Mouse (Mus musculus): Measurements from ENCODE around the gene Ethe1.

Gene Ethe1

DNA sequence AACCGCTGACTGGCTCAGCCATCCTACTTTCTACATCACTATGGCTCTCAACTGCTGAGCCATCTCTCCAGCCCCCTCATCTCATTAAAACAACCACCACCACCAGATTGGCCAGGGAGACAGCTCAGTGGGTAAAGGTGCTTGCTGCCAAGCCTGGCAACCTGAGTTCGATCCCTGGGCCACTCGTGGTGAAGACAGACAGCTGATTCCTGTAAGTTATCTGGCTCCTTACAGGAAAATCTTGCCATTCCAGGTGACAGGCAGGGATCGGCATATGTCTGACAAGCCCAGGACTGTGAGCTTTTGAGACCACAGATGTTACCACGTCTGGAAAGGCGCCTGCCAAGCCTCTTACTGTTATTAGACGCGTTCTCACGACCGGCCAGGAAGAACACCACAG lies 9.5 kb upstream of the Ethe1 start:
- no peak for DNase-seq

DNA sequence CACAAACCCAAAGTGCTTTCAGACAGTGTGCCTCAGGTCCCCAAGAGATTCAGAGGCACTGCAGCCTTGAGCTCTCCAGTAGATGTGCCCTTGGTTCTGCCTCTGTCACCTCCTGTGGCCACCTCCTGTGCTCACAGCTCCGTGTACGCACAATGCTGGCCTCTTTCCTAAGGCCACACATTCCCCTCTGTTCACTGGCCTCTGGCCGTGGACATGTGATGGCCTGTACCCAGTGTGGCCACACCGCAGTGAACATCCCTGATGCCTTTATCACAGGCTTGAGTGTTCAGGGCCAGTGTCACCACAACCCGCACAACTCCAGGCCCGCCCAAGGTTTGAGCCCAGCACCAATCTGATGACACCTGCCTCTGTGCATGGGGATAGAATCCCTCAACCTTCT lies 2.5 kb upstream of the Ethe1 start:
- DNase-seq: no peak

DNA sequence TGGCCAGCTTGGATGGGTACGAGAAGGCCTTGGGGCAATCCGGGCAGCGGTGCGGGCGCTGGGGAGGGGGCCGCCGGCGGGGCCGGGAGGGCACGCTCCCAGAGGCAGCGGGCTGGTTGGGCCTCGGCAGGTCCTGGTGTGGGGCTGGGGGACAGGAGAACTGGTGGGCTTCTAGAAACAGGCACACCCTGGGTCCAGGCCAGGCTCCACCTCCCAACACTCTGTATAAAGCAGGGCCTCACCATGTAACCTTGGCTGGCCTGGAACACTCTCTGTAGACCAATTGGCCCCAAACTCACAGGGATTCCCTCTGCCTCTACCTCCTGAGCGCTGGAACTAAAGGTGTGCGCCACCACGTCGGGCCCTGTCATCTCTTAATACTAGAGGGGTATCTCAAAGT lies 1.3 kb upstream of the Ethe1 start:
- DNase-seq: no peak

DNA sequence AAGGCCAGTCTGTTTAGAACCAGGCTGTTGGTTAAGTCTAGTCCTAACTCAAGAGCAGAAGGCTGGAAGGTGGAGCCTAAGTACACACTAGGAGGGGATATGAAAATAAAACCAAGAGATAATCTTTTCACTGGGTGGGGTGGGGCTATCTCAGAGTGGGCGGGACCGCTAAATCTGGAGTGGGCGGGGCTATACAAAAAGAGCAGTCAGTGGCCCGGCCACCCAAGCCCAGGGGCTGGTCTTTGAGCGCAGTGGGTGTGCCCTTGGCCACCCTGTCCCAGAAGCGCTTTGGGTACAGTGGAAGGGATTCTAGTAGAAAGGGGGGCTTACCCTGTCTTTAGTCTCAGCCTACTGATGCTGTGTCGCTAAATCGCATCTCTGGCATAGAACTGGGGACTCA lies 515 bp upstream of the Ethe1 start:
- no peak for DNase-seq

DNA sequence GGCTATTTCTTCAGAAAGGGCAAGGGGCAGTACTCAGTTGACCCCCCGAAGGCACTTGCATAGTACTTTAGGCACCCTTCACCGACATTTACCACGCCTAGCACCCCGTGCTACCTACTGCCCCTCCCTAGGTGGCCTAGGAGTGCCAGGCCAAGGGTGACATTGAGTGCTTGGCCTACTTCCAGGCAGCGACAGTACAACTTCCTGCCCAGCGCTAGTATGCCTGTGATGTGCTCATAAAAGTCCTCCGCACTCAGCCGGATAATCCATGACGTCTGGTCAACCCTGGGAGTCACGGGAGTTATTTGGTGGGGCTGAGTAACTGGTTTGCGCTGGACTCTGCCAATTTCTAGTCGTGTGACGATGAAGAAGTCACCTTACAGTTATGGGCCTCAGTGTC lies 993 bp downstream of the Ethe1 start:
- DNase-seq: no peak

DNA sequence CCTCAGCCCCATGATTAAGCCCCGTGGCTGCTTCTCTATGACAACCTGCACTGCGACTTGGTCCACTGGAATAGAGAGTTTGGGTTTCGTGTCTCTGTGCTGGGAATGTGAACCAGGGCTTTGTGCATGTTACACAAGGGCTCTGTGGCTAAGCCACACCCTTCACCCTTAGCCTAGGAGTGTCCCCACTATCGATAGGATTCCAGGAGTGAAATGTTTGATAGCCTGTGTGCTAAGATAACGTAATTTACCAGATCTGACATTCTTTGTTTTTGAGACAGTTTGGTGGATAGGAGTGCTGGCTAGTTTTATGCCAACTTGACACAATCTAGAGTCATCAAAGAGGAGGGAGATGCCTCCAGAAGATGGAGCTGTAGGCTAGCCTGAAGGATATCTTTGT lies 4.4 kb downstream of the Ethe1 start:
- no peak for DNase-seq

DNA sequence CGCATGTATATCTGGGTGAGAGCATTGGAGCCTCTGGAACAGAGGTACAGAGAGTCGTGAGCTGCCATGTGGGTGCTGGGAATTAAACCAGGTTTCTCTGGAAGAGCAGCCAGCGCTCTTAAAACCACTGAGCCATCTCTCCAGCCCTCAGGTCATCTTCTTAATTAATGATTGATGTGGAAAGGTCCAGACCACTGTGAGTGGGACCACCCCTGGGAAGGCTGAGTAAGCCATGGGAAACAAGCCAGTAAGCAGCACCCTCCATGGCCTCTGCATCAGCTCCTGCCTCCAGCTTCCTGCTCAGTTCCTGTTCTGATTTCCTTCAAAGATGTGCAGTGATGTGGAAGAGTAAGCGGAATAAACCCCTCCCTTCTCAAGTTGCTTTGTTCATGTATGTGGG lies 4.8 kb downstream of the Ethe1 start:
- DNase-seq: no peak

DNA sequence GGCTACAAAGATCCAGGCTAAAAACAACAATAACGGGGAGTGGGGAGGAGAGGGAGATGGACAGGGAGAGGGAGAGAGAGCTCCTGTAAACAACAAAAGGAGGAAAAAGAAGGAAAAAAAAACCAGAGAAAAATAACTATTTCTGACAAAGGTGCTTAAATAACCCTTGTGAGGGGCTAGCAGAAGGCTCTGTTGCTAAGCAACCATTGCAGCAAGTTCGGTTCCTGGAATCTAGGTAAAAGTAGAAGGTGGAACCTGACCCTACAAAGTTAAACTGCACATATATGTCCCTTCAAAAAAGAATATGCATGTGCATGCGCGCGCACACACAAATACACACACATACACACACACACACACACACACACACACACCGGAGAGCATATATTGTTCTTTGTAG lies 5.4 kb downstream of the Ethe1 start:
- DNase-seq: no peak

DNA sequence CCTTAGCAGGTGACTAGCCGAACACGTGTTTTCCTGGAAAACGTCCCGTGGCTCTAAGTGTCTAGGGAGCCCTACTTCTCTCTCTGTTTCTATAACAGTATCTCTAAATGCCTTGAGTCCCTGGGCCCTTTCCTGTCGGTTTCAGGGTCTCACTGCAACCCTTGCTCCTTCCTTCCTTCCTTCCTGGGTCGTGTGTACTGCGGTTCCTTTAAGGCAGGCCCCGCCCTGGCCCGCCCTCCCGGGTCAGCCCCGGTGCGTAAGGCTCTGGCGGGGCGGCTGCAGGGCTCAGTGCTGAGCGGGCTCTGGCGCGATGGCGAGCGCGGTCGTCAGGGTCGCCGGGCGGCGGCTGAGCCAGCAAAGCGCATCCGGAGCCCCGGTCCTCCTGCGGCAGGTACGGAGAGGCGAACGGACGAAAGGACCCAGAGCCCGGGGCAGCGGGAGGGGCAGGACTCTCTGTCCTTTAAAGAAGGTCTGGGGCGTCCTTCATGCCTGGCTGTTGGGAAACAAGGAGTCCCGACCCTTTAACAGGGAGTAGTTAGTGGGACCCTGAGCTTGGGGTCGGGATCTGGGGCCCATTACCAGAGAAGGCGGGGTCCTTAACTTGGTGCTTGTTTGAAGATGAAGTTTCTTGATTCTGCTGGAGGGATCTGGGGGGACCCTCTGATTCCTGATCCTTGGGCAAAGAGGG lies 6.4 kb downstream of the Ethe1 start:
- DNase-seq: peak; percentile 67

DNA sequence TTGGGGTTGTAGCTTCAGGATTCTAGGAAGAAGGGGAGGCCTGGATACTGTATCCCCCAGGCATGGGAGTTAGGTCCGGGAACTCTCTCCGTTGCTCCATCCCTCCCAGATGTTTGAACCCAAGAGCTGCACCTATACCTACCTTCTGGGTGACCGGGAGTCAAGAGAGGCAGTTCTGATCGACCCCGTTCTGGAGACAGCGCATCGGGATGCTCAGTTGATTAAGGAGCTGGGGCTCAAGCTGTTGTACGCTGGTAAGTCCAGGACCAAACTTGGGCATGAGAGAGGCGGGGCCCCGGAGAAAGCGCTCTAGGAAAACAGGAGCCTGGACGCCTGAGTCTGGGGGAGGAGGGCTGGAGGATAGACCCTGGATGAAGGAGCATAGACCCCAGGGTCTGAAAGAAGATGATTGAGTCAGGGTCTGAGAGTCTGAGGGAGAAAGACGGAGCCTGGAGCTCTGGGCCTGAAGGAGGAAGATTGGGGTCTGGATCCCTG lies 7.0 kb downstream of the Ethe1 start:
- no peak for DNase-seq

DNA sequence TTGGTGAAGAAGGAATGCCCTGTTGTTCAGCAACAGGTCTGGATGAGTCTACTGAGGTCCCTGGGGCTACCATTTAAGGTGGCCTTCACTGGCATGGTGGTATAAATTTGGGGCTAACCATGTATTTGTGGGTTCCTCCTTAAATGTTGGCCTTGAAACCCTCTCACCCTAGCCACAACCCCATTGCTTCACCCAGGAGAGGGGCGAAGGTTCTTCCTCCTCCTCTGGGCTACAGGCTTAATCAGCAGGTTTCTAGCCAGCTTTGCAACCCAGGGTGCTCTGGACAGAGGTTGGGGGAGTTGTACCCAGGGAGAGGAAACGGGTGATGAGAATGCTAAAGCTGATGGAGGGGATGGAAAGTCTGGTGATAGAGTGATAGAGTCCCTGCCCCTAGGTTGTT lies 8.1 kb downstream of the Ethe1 start:
- DNase-seq: no peak

DNA sequence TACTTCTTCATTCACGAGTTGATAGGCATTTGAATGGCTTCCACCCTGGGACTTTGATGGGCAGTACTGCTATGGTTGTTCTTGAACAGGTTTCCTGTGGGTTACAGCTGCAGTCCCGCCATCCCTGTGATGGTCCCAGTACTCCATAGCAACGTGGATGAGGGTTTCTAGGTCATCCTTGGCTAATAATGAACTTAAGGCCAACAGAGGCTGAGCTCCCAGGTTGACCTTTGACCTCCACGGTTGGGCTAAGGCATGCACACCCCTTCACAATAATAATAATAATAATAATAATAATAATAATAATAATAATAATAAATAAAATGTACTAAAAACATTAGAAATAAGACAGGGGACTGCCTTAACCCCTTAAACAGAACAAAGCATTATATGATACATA lies 10.8 kb downstream of the Ethe1 start:
- no peak for DNase-seq

DNA sequence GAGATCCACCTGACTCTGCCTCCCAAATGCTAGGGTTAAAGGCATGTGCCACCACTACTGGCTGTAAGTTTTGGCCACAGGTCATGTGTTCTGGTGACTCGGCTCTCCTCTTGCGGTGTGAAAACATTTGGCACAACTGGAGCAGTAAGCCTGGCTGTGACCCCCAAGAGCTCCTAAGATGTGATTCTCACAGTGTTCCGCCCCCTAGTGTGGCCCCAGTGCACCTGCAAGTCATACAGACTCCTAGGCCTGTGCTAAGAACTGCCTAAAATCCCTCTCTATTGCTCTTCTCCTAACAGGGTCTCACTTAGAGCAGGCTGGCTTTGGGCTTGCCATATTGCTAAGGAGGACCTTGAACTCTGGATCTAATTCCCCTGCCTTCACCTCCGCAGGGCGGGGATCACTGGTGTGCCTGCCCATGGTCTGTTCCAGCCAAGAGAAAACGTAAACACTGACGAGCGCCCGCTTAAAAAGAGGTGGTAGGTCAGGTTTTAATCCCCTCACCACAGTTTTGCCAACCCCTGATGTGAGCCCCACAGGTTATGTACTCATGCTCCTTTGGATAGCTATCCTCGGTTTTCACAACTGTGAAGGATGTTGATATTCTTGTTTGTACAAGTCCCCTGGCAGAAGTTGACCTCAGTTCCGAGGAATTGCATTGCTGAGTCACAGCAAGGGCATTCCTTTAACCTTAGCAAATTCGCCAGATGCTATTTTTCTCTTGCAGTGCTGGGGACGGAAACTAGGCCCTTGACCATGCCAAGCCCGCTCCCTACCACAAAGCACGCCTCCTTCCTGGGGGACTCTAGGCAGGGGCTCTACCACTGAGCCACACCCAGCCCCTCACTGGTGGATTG lies 12.1 kb downstream of the Ethe1 start:
- DNase-seq: no peak

DNA sequence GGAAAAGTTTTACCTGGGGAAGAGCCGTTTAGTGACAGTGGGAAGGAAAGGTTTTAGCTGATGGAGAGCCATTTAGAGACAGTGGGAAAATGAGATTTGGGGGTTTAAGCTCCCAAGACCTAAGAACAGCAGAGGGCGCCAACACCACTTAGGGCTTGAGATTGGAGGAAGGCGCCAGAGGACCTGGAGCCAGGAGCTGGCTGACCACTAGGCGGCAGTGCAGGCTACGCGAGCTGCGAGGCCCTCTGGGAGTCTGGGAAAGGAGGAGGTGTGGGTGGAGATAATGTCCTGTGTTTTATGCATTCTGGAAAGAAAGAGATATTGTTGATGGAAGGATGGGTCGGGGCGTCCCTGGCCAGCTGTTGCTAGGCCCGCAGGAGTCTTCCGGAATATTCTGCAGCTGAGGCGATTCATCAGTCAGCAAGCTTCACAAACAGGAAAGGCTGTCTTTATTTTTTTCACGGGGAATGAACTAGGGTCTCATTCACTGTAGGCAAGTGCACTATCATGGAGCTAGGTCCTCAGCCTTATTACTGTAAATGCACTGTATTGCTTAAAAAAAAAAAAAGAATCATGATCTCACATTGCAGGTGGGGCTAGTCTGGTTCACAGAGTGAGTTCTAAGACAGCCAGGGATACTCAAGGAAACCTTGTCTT lies 13.7 kb downstream of the Ethe1 start:
- peak; percentile 96 for DNase-seq

DNA sequence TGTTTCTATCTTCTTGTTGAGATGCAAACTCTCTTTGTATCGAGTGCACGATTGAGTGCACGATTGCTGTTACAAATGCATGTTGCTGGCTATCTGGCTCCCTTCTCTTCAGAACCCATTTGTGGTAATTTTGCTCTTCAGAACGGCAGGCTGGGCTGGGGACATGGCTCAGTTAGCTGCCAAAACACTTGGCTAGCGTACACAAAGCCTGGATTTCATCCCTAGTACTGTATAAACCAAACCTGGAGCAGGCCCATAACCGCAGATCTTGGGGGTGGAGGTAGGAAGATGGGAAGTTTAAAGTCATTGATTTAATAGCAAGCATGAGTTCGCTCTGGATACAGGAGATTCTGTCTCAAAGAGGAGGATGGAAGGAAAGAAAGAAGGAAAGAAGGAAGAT lies 18.2 kb downstream of the Ethe1 start:
- DNase-seq: no peak

DNA sequence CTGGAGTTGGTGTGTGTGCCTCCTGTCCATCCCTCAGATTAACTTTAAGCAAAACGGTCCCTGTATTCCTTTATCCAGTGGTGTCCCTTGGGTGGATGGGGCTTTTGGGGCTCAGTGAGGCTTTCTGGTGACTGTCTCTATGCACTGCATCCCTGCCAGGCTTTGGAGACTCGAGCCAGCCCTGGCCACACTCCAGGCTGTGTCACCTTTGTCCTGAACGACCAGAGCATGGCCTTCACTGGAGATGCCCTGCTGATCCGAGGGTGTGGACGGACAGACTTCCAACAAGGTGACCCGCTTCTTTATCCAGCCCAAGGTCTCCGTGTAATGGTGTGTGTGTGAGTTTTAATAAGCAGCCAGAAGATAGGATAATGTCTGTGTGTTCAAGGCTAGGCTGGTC lies 18.7 kb downstream of the Ethe1 start:
- DNase-seq: no peak

DNA sequence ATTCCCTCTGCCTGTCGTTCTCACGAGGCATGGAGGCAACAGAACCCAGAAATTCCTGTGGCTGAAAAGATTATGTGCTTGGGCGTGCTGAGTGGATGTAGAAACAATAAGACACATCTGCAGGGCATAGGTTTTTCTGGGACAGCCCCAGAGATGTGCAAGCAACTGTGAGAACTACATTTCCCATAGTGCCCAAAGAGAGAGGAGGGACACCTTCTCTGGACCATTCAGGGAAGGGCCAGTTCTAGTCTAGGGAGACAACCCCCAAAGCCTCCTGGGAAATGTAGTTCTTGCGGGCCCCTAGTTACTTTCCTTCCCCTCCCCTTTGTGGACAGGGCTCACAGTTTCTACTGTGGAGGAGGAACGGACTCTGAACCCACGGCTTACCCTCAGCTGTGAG lies 20.7 kb downstream of the Ethe1 start:
- no peak for DNase-seq

DNA sequence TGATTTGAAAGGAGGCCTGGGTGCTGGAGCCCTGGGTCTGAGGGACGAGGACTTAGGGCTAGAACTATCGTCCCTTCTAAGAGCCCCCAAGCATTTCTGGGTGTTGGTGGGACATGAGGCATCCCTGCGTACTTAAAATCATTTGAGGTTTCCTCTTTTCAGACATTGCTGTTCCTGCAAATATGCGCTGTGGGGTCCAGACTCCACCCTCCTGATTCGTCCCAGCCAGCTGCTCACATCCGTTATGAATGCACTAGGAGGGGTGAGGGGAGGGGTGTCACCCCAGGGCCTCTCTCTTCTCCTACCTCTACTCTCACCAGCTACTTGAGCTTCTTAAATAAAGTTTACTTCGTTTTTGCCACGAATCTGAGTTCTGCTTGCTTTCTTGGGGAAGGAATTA lies 21.2 kb downstream of the Ethe1 start:
- DNase-seq: no peak

DNA sequence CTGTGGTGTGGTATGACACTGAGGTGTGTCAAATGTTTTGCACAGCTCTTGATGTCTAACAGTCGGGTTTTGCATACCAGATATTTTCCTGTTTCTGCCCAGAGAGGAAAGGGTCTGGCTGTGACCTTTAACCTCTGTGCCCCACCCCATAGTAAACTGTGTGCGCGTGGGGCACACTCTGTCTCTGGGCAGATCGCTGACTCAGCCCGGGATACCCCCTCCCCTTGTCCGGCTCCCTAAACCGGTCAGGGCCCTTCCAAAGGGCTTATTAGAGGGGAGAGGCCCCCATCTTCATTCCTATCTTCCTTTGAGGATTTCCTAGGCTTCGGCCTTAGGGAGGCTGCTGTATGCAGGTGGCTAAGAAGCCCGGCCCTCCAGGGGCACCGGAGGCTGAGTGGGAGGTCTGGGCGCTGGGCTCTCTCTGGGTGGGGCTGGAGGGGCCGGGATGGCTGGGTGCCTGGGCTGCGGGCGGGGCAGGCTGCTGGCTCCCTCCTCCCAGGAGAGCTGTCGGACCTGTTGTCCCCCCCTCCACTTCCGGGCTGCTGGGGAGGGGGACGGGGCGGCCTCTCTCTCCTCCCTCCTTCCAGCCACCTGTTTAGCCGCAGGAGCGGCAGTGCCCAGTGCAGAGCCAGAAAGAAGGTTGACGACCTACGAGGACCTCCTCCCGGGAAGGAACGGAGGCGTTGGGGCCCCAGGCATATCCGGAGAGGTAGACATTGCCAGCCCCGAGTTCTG lies 23.0 kb downstream of the Ethe1 start, which contains the start of gene Phldb3:
TSS of gene Phldb3 (plus strand) at position 620 of the 735 bp plus-strand sequence.
- no peak for DNase-seq

DNA sequence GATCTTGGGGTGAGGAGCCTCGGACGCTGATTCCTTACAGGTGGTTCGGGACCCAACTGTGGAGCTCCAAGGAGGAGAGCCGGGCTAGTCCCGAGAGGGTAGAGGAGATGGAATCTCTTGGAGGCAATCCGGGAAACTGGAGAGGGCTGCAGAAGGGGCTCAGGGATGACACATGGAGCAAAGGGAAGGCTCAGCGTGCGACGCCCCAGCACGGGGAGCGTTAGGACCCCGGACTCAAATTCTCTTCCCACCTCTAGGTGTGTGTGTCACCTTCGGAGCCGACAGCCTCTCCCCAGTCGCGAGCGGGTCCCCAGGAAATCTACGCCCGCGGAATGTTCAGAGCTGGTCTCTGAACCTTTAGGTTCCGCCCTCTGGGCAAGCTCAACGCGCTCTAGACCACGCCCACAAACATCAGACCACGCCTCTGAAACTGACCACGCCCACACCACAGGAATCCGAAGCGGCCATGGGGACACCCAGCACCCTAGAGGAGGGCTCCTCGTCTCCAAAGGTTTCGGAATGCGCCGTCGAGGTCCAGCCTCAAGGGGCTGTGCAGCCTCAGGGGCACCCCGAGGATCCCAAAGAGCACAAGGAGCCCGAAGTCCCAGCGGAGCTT lies 23.6 kb downstream of the Ethe1 start:
- no peak for DNase-seq

DNA sequence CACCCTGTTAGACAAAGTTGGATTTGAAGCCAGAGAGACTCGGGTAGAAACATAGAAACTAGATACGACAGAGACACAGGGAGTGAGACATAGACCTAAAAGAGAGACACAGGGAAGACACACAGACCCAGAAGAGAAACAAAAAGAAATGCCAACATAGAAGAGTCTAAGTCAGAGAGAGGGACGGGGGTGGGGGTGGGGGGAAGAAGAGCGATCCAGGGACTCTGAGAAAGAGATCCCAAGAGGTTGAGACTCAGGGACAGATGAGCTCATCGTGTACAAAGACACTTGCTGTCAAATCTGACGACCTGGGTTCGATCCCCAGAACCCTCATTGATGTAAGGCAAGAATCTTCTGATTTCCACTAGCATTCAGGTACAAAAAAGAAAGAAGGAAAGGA lies 24.4 kb downstream of the Ethe1 start:
- DNase-seq: no peak

DNA sequence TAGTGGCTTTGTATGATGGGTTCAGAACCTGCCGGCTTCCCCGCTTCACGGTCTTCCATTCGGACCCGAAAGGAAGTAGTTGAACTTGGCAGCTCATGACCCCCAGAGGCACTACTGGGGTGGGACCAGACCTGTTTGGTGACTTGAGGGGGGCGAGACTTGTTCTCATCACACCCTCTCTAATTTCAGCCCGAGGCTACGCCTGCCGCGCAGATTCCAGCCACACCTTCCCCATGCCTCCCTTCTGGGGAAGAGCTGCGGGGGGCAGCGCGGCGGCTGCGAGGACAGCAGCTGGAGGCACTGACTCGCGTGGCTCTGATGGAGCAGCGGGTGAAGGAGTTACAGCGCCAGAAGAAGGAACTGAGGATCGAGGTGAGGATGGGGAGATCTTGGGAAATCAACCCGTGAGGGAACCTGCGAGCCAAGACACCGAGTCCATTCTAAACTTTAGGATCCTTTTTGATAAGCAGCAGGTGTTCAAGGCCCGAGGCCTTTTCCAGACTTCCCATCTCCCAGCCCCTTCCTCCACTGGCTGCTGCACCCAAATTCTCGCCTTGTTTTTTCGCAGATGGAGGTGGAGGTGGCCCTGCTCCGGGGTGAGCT lies 25.1 kb downstream of the Ethe1 start:
- DNase-seq: no peak

All from cerebellum, adult 8-10 months (tissue).